9 mouse cellular contexts compared by ENCODE assay signal in genomic region chr3:89136365-89136764, GRCm38 (mm10). TPM values are rescaled to one million over a fixed set of nuclear protein-coding genes. Genes with fewer than 3 reads are reported as not detected.
DNase-seq lines count a peak whose midpoint lies in the region; ATAC-seq and TF ChIP-seq lines count a peak whose summit lies in the region.
"Had no signal": no experiment of that assay in that cellular context is flagged by ENCODE, and none has a peak within 500 bp of the region (broad histone marks: within the 10 kb centered on the region; RNA-seq: fewer than 3 reads in every experiment).

No protein-coding gene starts in this region.

- no peak overlapping the region for H3K9ac ChIP-seq in forebrain, postnatal 0 days
- H3K9ac ChIP-seq in intestine, embryonic 15.5 days = peak overlapping the region; percentile 29; the same call in 1 of the 2 replicates
- peak overlapping the region; percentile 85 for H3K9ac ChIP-seq in liver, embryonic 13.5 days

- H3K4me3 ChIP-seq in forebrain, embryonic 10.5 days = peak overlapping the region; percentile 16
- H3K4me3 ChIP-seq in forebrain, postnatal 0 days (ENCODE audit: low read depth, low read length) = no peak overlapping the region
- peak overlapping the region; percentile 24 for H3K4me3 ChIP-seq in intestine, embryonic 15.5 days (replicated peaks)
- peak overlapping the region; percentile 73 for H3K4me3 ChIP-seq in liver, embryonic 13.5 days (replicated peaks)
- H3K4me3 ChIP-seq: myocyte had no signal

- WGBS in forebrain, embryonic 10.5 days = 39% methylated on average over 9 of the region's 9 CpGs
- WGBS in forebrain, postnatal 0 days = 44% methylated on average over 9 of the region's 9 CpGs
- 30% methylated on average over 9 of the region's 9 CpGs for WGBS in intestine, embryonic 15.5 days
- 16% methylated on average over 9 of the region's 9 CpGs for WGBS in liver, embryonic 13.5 days (ENCODE audit: insufficient replicate concordance)

- no peak for ATAC-seq in forebrain, postnatal 0 days
- peak; percentile 88 for ATAC-seq in intestine, embryonic 15.5 days
- ATAC-seq in liver, embryonic 13.5 days (ENCODE audit: low read depth) = peak; percentile 47
- no peak for ATAC-seq in activated CD4-positive, CD25-positive, alpha-beta regulatory T cell, adult 4 months

- H3K4me1 ChIP-seq in forebrain, embryonic 10.5 days = peaks cover 10% of the 10 kb centered on the region
- H3K4me1 ChIP-seq in forebrain, postnatal 0 days (ENCODE audit: insufficient read depth) = no peaks in the 10 kb centered on the region
- H3K4me1 ChIP-seq in intestine, embryonic 15.5 days (replicated peaks) = peaks cover 16% of the 10 kb centered on the region; the same call in 1 of the 2 replicates
- H3K4me1 ChIP-seq in liver, embryonic 13.5 days (replicated peaks) = peaks cover 95% of the 10 kb centered on the region

- DNase-seq in forebrain, embryonic 10.5 days (ENCODE audit: extremely low spot score, low spot score) = no peak
- DNase-seq in forebrain, postnatal 0 days = no peak
- peak; percentile 54 for DNase-seq in MEL-GATA-1-ER (ENCODE audit: extremely low read depth, low read depth)
- DNase-seq in liver, embryonic 13.5 days = peak; percentile 68
- no peak for DNase-seq in frontal cortex, postnatal 25 days (ENCODE audit: low spot score in 2 of 2)
- no peak for DNase-seq in heart, adult 18-20 months

- peaks cover 35% of the 10 kb centered on the region for H3K27me3 ChIP-seq in forebrain, embryonic 10.5 days (ENCODE audit: poor library complexity, severe bottlenecking)
- no peaks in the 10 kb centered on the region for H3K27me3 ChIP-seq in forebrain, postnatal 0 days (ENCODE audit: insufficient read depth, low read length)
- H3K27me3 ChIP-seq in intestine, embryonic 15.5 days (replicated peaks) = no peaks in the 10 kb centered on the region
- H3K27me3 ChIP-seq in liver, embryonic 13.5 days = no peaks in the 10 kb centered on the region

- H3K36me3 ChIP-seq in forebrain, embryonic 10.5 days (replicated peaks) = no peaks in the 10 kb centered on the region; the same call in 1 of the 2 replicates
- no peaks in the 10 kb centered on the region for H3K36me3 ChIP-seq in forebrain, postnatal 0 days (ENCODE audit: insufficient read depth)
- no peaks in the 10 kb centered on the region for H3K36me3 ChIP-seq in intestine, embryonic 15.5 days
- peaks cover 34% of the 10 kb centered on the region for H3K36me3 ChIP-seq in liver, embryonic 13.5 days

- no peak overlapping the region for H3K4me2 ChIP-seq in forebrain, postnatal 0 days (ENCODE audit: low read depth)
- peak overlapping the region; percentile 53 for H3K4me2 ChIP-seq in intestine, embryonic 15.5 days (replicated peaks)
- H3K4me2 ChIP-seq in liver, embryonic 13.5 days = peak overlapping the region; percentile 76

- no peaks in the 10 kb centered on the region for H3K9me3 ChIP-seq in forebrain, embryonic 10.5 days
- H3K9me3 ChIP-seq in forebrain, postnatal 0 days (ENCODE audit: low read length) = no peaks in the 10 kb centered on the region
- H3K9me3 ChIP-seq in intestine, embryonic 15.5 days = no peaks in the 10 kb centered on the region
- no peaks in the 10 kb centered on the region for H3K9me3 ChIP-seq in liver, embryonic 13.5 days (replicated peaks)

- H3K27ac ChIP-seq in forebrain, embryonic 10.5 days = peak overlapping the region; percentile 67
- no peak overlapping the region for H3K27ac ChIP-seq in forebrain, postnatal 0 days (ENCODE audit: low read depth, low read length)
- H3K27ac ChIP-seq in intestine, embryonic 15.5 days = peak overlapping the region; percentile 78
- H3K27ac ChIP-seq in liver, embryonic 13.5 days = peak overlapping the region; percentile 95

- TF ChIP-seq CTCF in forebrain, postnatal 0 days (IDR thresholded peaks at IDR 0.05; ENCODE audit: low read depth) = no peak

RNA-seq across cellular contexts. Expression of gene Pklr, which starts 0.4 kb away (rescaled TPM):
- 4.5 and 5.6 TPM in 2 replicates for polyA plus RNA-seq in forebrain, embryonic 10.5 days (2016; fragmentation: Nextera tagmentation; extraction: Ambion mirVana)
- 0.08 and 0.76 TPM in 2 replicates for total RNA-seq in forebrain, postnatal 0 days (2014; rRNA removed)
- polyA plus RNA-seq in forebrain, postnatal 0 days (2015; fragmentation: Nextera tagmentation; extraction: Ambion mirVana) = 0.19 TPM in 1 of 2 replicates, not detected in the other
- polyA plus RNA-seq in intestine, embryonic 15.5 days (2015; fragmentation: Nextera tagmentation; extraction: Ambion mirVana) = 58.8 and 74.1 TPM in 2 replicates
- 133 and 136 TPM in 2 replicates for polyA plus RNA-seq in liver, embryonic 13.5 days (2015; fragmentation: Nextera tagmentation; extraction: Ambion mirVana)
- polyA plus RNA-seq in activated CD4-positive, CD25-positive, alpha-beta regulatory T cell, adult 4 months (2017; shearing (Covaris generic)) = not detected
- total RNA-seq in heart, adult 18-20 months (2021) = not detected
- polyA plus RNA-seq: myocyte had no signal

RNA-seq across cellular contexts. Expression of gene Hcn3, which starts 23.6 kb away (rescaled TPM):
- polyA plus RNA-seq in forebrain, embryonic 10.5 days (2016; fragmentation: Nextera tagmentation; extraction: Ambion mirVana) = 4.8 and 5.5 TPM in 2 replicates
- 44.9 and 45.5 TPM in 2 replicates for total RNA-seq in forebrain, postnatal 0 days (2014; rRNA removed)
- polyA plus RNA-seq in forebrain, postnatal 0 days (2015; fragmentation: Nextera tagmentation; extraction: Ambion mirVana) = 22.7 and 30.3 TPM in 2 replicates
- polyA plus RNA-seq in intestine, embryonic 15.5 days (2015; fragmentation: Nextera tagmentation; extraction: Ambion mirVana) = 2.4 and 2.6 TPM in 2 replicates
- polyA plus RNA-seq in liver, embryonic 13.5 days (2015; fragmentation: Nextera tagmentation; extraction: Ambion mirVana) = 0.75 and 0.78 TPM in 2 replicates
- polyA plus RNA-seq in activated CD4-positive, CD25-positive, alpha-beta regulatory T cell, adult 4 months (2017; shearing (Covaris generic)) = under 1 TPM; 0.50 to 0.69 TPM
- total RNA-seq in heart, adult 18-20 months (2021) = under 1 TPM; 0.30 to 0.62 TPM

RNA-seq across cellular contexts. Expression of gene Clk2, which starts 28.2 kb away (rescaled TPM):
- polyA plus RNA-seq in forebrain, embryonic 10.5 days (2016; fragmentation: Nextera tagmentation; extraction: Ambion mirVana) = 33.7 and 34.2 TPM in 2 replicates
- 35.6 and 43.1 TPM in 2 replicates for total RNA-seq in forebrain, postnatal 0 days (2014; rRNA removed)
- 11.2 and 12.8 TPM in 2 replicates for polyA plus RNA-seq in forebrain, postnatal 0 days (2015; fragmentation: Nextera tagmentation; extraction: Ambion mirVana)
- 21.2 and 25.4 TPM in 2 replicates for polyA plus RNA-seq in intestine, embryonic 15.5 days (2015; fragmentation: Nextera tagmentation; extraction: Ambion mirVana)
- polyA plus RNA-seq in liver, embryonic 13.5 days (2015; fragmentation: Nextera tagmentation; extraction: Ambion mirVana) = 10.3 and 10.8 TPM in 2 replicates
- polyA plus RNA-seq in activated CD4-positive, CD25-positive, alpha-beta regulatory T cell, adult 4 months (2017; shearing (Covaris generic)) = 10 to 100 TPM; 12.4 to 18.5 TPM
- 10 to 100 TPM; 14.3 to 17.8 TPM for total RNA-seq in heart, adult 18-20 months (2021)

RNA-seq across cellular contexts. Expression of gene Fdps, which starts 34.6 kb away (rescaled TPM):
- 327 and 359 TPM in 2 replicates for polyA plus RNA-seq in forebrain, embryonic 10.5 days (2016; fragmentation: Nextera tagmentation; extraction: Ambion mirVana)
- 421 and 510 TPM in 2 replicates for total RNA-seq in forebrain, postnatal 0 days (2014; rRNA removed)
- polyA plus RNA-seq in forebrain, postnatal 0 days (2015; fragmentation: Nextera tagmentation; extraction: Ambion mirVana) = 435 and 441 TPM in 2 replicates
- polyA plus RNA-seq in intestine, embryonic 15.5 days (2015; fragmentation: Nextera tagmentation; extraction: Ambion mirVana) = 481 and 531 TPM in 2 replicates
- 274 and 295 TPM in 2 replicates for polyA plus RNA-seq in liver, embryonic 13.5 days (2015; fragmentation: Nextera tagmentation; extraction: Ambion mirVana)
- 10 to 100 TPM; 75.1 to 83.8 TPM for polyA plus RNA-seq in activated CD4-positive, CD25-positive, alpha-beta regulatory T cell, adult 4 months (2017; shearing (Covaris generic))
- 10 to 100 TPM; 24.2 to 25.6 TPM for total RNA-seq in heart, adult 18-20 months (2021)

RNA-seq across cellular contexts. Expression of gene Gm43738, which starts 35.5 kb away (rescaled TPM):
- not detected in 2 replicates for polyA plus RNA-seq in forebrain, embryonic 10.5 days (2016; fragmentation: Nextera tagmentation; extraction: Ambion mirVana)
- not detected in 2 replicates for total RNA-seq in forebrain, postnatal 0 days (2014; rRNA removed)
- not detected in 2 replicates for polyA plus RNA-seq in forebrain, postnatal 0 days (2015; fragmentation: Nextera tagmentation; extraction: Ambion mirVana)
- 0.08 TPM in 1 of 2 replicates, not detected in the other for polyA plus RNA-seq in intestine, embryonic 15.5 days (2015; fragmentation: Nextera tagmentation; extraction: Ambion mirVana)
- not detected in 2 replicates for polyA plus RNA-seq in liver, embryonic 13.5 days (2015; fragmentation: Nextera tagmentation; extraction: Ambion mirVana)
- under 1 TPM in 1 of 2 experiments, not detected in 1; 0.23 TPM for polyA plus RNA-seq in activated CD4-positive, CD25-positive, alpha-beta regulatory T cell, adult 4 months (2017; shearing (Covaris generic))
- total RNA-seq in heart, adult 18-20 months (2021) = not detected

Comparison
In these comparisons a context has a peak if more than half of its experiments do, and no peak if none do; other contexts are left out.
1. DNase-seq: peak in MEL-GATA-1-ER (single experiment) and liver, embryonic 13.5 days (single experiment); none in forebrain, embryonic 10.5 days (single experiment), forebrain, postnatal 0 days (single experiment), frontal cortex, postnatal 25 days (0 of 2) and heart, adult 18-20 months (0 of 2).
2. ATAC-seq: peak in intestine, embryonic 15.5 days (single experiment) and liver, embryonic 13.5 days (single experiment); none in forebrain, postnatal 0 days (single experiment) and activated CD4-positive, CD25-positive, alpha-beta regulatory T cell, adult 4 months (single experiment).